Mouse (Mus musculus) T-helper 17 cell (primary cell): ENCODE measurements around the gene Rad51b.

Experiments
- in situ Hi-C, 2 experiments: fragments of 300-600 bp; cut with MboI, MseI; formaldehyde crosslinking; loops; 1 replicate in 1 of 2; 2 replicates in 1 of 2; pipeline ENCODE4 v1.15.1; 2025; ENCODE audit warnings: high pct_unique_total_duplicates in 2 of 2

Gene Rad51b

GRCm38 (mm10) chr12:79327868-79328267 is 30.8 kb downstream of the Rad51b start:
- in situ Hi-C loops: no loop called here

DNA sequence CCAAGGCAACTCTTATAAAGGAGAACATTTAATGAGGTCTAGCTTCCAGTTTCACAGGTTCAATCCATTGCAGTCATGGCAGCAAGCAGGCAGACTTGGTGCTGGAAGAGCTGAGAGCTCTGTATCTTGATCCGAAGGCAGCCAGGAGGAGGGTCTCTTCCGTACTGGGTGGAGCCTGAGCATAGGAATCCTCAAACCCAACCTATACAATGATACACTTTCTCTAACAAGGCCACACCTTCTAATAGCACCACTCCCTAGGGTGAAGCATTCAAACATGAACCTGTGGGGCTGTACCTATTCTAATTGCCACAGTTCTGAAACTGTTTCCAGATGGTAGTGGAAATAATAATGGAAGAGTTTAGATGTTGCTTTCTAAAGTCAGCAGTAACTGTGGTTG is 33.5 kb downstream of the Rad51b start:
- in situ Hi-C loops: no loop called here

DNA sequence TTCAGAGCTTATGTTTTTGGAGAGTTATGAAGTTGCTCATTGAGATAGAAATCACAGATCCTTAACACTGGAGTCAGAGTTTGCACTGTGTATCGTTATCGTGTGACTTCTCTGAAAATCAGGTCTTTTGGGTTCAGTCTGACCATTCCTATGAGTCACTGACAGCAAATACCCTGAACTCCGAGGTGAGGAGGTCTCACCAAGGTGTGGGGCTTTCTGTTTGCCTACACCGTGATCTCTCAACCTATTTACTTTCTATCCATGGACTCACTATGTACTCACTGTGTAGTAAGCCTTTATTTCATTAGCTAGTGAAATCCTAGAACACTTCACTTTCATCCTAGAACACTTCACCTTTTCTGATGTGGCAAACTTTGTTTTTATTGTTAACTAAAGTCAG is 34.6 kb downstream of the Rad51b start:
- in situ Hi-C loops: no loop called here

DNA sequence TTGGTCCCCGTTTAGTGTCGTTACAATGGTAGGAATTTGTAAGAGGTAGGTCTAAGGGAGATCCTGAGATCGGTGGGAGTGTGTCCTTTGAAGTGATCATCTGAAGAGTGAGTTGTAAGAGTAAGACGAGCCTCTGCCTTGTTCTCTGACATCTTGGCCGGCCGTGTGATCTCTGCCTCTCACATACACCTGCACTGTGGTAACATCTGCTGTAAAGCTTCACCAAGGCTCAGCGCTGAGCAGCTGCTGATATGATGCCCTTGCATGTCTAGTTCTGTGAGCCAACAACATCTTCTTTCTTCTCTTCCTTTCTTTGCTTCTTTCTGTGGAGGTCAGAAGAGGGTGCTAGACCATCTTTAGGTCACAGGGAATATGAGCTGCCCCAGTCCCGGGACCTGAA is 41.7 kb downstream of the Rad51b start:
- in situ Hi-C loops: loop anchor here in 1 of 2 experiments (5.0 kb wide), 1 partner anchor 259 kb away; no protein-coding TSS in a partner anchor

DNA sequence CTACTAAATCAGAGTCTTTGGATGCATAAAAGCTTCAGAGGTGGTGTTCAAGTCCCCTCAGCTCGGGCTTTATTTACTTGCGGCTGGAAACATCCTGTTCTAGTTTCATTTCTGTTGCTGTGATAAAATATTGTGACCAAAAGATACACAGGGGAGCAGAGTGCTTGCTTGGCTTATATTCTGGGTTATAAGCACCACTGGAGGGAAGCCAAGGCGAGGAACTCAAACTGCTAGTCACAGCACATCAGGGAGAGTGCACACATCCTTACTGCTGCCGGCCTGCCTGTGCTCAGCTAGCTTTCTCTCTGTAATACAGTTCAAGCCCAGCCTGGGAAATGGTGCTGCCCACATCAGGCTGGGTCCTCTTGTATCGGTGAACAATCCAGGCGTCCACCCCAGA is 43.4 kb downstream of the Rad51b start:
- in situ Hi-C loops: loop anchor here in 1 of 2 experiments (10.0 kb wide), 1 partner anchor 804 kb away; no protein-coding TSS in a partner anchor

- in situ Hi-C loops: loop anchor here in 1 of 2 experiments (10.0 kb wide), 1 partner anchor 803 kb away; no protein-coding TSS in a partner anchor
Observed at GRCm38 (mm10) chr12:79341291-79341845, 44.3 kb downstream of the Rad51b start.

GRCm38 (mm10) chr12:79346198-79346733 is 49.2 kb downstream of the Rad51b start:
- in situ Hi-C loops: loop anchor here in 1 of 2 experiments (10.0 kb wide), 1 partner anchor 799 kb away; no protein-coding TSS in a partner anchor

DNA sequence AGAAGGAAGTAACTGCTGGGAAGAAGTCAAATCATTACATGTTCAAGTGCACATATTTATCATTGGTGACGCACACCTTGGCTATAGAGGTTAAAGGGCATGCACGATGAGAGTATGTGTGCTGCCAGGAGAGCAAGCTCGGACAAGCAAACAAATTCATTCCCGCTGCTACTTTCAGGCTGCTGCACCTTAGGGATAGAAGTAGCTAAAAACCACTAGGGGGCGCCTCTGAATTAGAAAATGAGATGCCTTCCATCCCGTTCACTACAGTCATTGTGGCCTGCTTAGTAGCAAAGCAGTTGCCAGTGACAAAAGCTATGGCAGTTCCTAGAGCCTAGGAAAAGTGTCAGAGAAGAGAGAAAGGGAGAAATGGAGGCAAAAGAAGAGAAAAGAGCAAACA is 50.6 kb downstream of the Rad51b start:
- in situ Hi-C loops: loop anchor here in 1 of 2 experiments (10.0 kb wide), 1 partner anchor 797 kb away; no protein-coding TSS in a partner anchor

GRCm38 (mm10) chr12:79351461-79351860 is 54.4 kb downstream of the Rad51b start:
- in situ Hi-C loops: no loop called here

DNA sequence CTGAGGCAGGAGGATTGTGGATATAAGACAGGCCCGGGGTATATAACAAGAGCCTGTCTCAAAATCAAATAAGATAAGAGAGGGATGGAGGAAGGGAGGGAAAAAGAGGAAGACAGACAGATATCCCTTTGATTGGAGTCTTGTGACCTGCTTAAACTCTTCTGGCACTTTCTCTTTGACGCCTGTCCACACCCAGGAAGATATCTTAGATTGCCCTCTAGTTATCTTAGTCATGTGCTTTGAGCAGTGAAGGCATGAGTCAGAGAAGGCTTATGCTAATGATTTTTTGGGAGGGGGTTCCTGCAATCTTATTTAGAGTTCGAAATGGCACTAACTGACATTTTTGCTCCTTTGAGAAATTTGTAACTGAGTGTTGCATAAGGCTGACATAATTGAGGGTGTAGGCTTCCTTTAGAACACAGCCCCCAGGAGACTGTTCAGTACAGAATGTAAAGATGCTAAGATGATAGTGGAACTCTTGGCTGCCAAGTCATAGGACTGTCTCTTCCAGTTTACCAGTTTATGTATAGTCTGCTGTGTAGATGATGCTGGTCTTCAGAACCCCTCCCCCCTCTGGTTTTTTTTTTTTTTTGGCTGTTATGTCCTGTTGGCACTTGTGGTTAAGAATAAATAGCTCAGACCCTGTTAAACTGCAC is 55.1 kb downstream of the Rad51b start:
- in situ Hi-C loops: no loop called here

DNA sequence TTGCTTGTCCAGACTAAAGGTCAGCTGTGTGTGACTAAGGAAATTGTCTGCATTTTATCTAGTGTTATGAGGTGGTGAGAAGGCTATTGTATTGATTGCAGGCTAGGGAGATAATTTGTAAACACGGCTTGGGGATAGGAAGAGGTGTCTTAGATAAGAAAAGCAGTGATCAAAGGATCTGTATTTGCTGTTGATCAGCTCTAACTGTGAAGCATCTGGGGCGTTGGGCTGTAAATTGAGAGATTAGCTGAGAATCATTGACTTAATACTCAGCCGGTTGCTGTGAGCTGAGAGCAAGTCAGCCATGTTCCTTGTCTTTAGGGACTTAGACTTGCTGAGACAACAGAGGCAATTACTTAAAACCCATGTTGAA is 55.6 kb downstream of the Rad51b start:
- in situ Hi-C loops: no loop called here

GRCm38 (mm10) chr12:79353356-79353755 is 56.3 kb downstream of the Rad51b start:
- in situ Hi-C loops: no loop called here

- in situ Hi-C loops: loop anchor here in 1 of 2 experiments (5.0 kb wide), 1 partner anchor 788 kb away; no protein-coding TSS in a partner anchor
Observed at GRCm38 (mm10) chr12:79354621-79355020, 57.5 kb downstream of the Rad51b start.

DNA sequence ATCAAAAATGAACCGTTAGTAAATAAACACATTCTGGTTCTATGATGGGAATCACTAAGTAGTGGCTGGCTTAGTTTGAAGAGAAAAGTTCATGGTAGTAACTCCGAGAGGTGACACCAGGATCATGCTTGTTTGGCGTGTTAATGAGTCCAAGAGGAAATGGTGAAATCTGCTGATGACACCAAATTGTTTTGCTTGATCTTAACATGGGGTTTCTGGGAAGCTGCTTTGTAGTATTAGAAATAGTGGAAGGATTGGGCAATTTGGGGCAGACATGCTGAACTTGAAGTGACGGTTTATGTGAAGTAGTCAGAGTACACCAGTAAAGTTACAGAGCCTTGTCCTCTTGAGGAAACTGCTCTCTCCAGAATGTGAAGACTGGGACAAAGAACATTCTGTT is 59.1 kb downstream of the Rad51b start:
- in situ Hi-C loops: loop anchor here in 1 of 2 experiments (5.0 kb wide), 1 partner anchor 786 kb away; no protein-coding TSS in a partner anchor

DNA sequence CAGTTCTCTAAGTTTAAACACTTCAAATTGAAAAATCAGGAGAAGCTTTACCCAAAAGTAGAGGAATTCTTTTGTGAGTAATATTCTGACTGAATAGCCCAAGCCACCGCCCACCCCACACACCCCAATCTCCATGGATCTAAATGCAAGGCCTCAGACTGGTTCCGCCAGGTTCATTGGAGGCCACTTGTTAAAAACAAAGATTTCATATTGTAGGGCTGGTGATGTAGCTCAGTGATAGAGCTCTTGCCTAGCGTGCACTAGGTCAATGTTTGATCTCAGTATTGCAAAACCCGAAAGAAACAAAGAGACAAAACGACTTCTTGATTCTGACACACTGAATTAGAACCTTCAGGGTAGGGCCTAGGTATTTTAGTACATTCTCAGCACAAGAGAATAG is 60.5 kb downstream of the Rad51b start:
- in situ Hi-C loops: loop anchor here in 1 of 2 experiments (5.0 kb wide), 1 partner anchor 785 kb away; no protein-coding TSS in a partner anchor

DNA sequence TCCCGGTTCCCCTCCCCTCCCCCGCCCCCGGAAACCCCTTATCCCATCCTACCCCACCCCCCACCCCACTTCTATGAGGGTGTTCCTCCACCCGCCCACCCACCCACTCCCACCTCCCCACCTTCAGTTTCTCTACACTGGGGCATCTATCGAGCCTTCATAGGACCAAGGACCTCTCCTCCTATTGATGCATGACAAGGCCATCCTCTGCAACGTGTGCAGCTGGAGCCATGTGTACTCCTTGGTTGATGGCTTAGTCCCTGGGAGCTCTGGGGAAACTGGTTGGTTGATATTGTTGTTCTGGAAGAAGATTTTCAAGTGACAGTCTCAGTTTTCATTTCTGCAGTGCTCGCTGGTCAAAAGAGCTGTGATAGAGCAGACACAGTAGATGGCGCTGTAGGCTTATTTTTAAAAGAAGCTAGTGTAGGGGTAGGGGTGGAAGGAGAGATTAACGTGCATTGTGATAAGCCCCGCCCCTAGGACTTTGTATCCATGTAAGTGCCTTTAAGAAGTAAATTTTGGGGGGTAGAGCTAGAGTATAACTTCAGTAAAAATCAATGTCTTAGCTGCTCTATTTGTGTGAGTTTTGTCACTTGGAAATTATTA is 61.6 kb downstream of the Rad51b start:
- in situ Hi-C loops: loop anchor here in 1 of 2 experiments (5.0 kb wide), 1 partner anchor 784 kb away; no protein-coding TSS in a partner anchor

DNA sequence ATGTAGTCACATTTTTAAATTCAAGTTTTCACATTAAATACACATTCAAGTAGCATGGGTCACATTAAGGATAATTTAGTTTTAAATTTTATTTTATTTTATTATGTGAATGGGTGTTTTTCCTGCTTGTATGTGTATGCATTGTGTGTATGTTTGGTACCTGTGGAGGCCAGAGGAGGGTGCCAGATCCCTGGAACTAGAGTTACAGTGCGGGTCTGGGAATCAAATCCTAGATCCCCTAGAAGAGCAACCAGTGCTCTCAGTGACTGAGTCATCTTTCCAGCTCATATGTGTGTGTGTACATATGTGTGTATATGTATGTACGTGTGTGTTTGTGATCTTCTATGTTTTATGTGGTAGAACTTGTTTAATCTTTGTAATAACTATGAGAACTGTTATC is 62.3 kb downstream of the Rad51b start:
- in situ Hi-C loops: loop anchor here in 1 of 2 experiments (5.0 kb wide), 1 partner anchor 783 kb away; no protein-coding TSS in a partner anchor

GRCm38 (mm10) chr12:79362219-79362618 is 65.1 kb downstream of the Rad51b start:
- in situ Hi-C loops: loop anchor here (5.0 to 10.0 kb wide), 2 partner anchors 233 to 410 kb away; no protein-coding TSS in a partner anchor

GRCm38 (mm10) chr12:79364284-79364683 is 67.2 kb downstream of the Rad51b start:
- in situ Hi-C loops: loop anchor here (5.0 to 10.0 kb wide), 2 partner anchors 231 to 408 kb away; no protein-coding TSS in a partner anchor

DNA sequence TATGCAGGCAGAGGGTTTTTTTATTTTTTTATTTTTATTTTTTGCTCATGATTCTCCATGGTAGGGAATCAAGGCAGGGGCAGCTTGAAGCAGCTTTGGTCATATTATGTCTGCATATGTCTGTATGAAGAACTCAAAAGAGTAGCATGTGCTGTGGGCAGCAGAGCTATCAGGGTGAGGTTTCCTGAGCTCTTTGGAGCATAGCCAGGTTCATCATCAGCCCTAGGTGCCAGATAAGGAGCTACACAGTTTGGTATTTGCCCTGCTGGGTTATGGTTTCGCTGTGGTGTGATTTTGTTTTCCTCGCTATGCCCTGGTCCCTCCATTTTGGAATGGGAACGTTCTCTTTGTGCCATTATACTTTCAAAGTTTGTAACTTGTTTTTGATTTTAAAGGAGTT is 71.7 kb downstream of the Rad51b start:
- in situ Hi-C loops: loop anchor here in 1 of 2 experiments (10.0 kb wide), 1 partner anchor 226 kb away; no protein-coding TSS in a partner anchor

DNA sequence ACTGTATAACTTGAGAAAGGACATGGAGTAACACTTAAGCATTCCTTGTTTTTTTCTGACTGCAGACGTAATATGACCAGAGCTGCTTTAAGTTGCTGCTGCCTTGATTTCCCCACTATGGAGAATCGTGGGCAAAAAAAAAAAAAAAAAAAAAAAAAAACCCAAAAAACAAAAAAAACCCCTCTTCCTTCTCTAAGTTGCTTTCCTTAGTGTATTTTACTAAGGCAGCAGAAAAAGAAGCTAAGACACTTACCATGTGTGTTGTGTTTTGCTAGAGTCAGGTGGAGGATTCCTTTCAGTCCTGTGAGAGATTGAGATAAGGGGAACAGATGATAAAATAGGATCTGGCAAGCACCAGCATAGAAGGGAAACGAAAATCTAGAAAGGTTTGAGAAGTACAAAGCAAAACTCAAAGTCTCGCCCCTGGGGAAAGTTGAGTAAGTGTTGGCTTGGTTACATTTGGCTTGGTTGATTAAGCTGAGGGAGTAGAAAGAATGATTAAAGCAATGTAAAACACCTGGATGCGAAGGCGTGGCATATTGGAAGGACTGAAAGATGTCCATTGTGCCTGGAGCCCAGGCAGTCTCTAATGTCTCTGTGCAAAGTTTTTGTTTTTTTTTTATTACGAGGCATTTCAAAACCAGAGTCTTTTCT is 72.6 kb downstream of the Rad51b start:
- in situ Hi-C loops: loop anchor here in 1 of 2 experiments (10.0 kb wide), 1 partner anchor 225 kb away; no protein-coding TSS in a partner anchor
